Mouse (Mus musculus) frontal cortex, postnatal 36 days (tissue): ENCODE measurements at regions not wholly inside any gene's neighbourhood (a gene's known extent, or its start where the extent isn't known, plus 50 kb on each side); places are given as distances from the start of the nearest gene placed in this dataset.
A peak's percentile ranks its signal among the peaks of the same experiment; 100 is the strongest.
"Not testable (repeated sequence)": the region's sequence is repeated elsewhere in the genome, so short reads cannot be mapped to it uniquely, and the experiment has no call there.

Experiments
- DNase-seq, 2 experiments: peaks; one replicate each; pipeline ENCODE4 v3.0.0; 2022; ENCODE audit warnings: low spot score in 2 of 2

GRCm38 (mm10) chr9:115775858-115776257 lies 133.4 kb upstream of the Gadl1 start:
- no peak for DNase-seq

- DNase-seq: no peak
Observed at GRCm38 (mm10) chr9:115777097-115777864, 132.0 kb upstream of the Gadl1 start.

- no peak for DNase-seq
Observed at GRCm38 (mm10) chr9:115778862-115779261, 130.4 kb upstream of the Gadl1 start.

GRCm38 (mm10) chr9:115799330-115799729 lies 109.9 kb upstream of the Gadl1 start:
- no peak for DNase-seq

- DNase-seq: no peak
Observed at GRCm38 (mm10) chr9:115800624-115801023, 108.6 kb upstream of the Gadl1 start.

GRCm38 (mm10) chr9:115803071-115803470 lies 106.2 kb upstream of the Gadl1 start:
- DNase-seq: no peak

GRCm38 (mm10) chr9:115805224-115805623 lies 104.0 kb upstream of the Gadl1 start:
- no peak for DNase-seq

- DNase-seq: no peak
Observed at GRCm38 (mm10) chr9:115806018-115806702, 103.1 kb upstream of the Gadl1 start.

GRCm38 (mm10) chr9:115840186-115840585 lies 69.1 kb upstream of the Gadl1 start:
- DNase-seq: no peak

GRCm38 (mm10) chr9:115840791-115841190 lies 68.5 kb upstream of the Gadl1 start:
- DNase-seq: no peak

- no peak for DNase-seq
Observed at GRCm38 (mm10) chr9:115841684-115842083, 67.6 kb upstream of the Gadl1 start.

- peak in 1 of 2 experiments; percentile 4 for DNase-seq
Observed at GRCm38 (mm10) chr9:115844340-115844739, 64.9 kb upstream of the Gadl1 start.

GRCm38 (mm10) chr9:115845091-115845490 lies 64.2 kb upstream of the Gadl1 start:
- no peak for DNase-seq

- no peak for DNase-seq
Observed at GRCm38 (mm10) chr9:115847289-115848074, 61.8 kb upstream of the Gadl1 start.

GRCm38 (mm10) chr9:115853210-115853842 lies 55.9 kb upstream of the Gadl1 start:
- not testable (repeated sequence) for DNase-seq

GRCm38 (mm10) chr9:115857301-115857700 lies 52.0 kb upstream of the Gadl1 start:
- no peak for DNase-seq

- no peak for DNase-seq
Observed at GRCm38 (mm10) chr9:115858848-115859247, 50.4 kb upstream of the Gadl1 start.
